Mouse (Mus musculus) spleen, adult 2 months (tissue): ENCODE results near the gene 1700123K08Rik. TPM values are rescaled to one million over a fixed set of nuclear protein-coding genes. Genes with fewer than 3 reads are reported as not detected.
A peak's percentile ranks its signal among the peaks of the same experiment; 100 is the strongest.
"Not testable (repeated sequence)": the region's sequence is repeated elsewhere in the genome, so short reads cannot be mapped to it uniquely, and the experiment has no call there.

Source experiments
- DNase-seq, 2 experiments: peaks; one replicate each; pipeline versions ENCODE4 v3.0.0 to v3.0.0-alpha.2; 2012 to 2021; ENCODE audit warnings: low spot score in 2 of 2, low read depth in 1 of 2
- H3K27ac ChIP-seq: fragments of 200-500 bp; 2 replicates; pipeline ENCODE4 v1.5.1; 2012; ENCODE audit warnings: low read length, inconsistent platforms; ENCODE audit not compliant: insufficient read depth
- H3K27me3 ChIP-seq: fragments of 200-500 bp; 2 replicates; pipeline ENCODE4 v1.6.1; 2012; ENCODE audit warnings: mild to moderate bottlenecking, moderate library complexity, low read length, inconsistent platforms; ENCODE audit not compliant: control insufficient read depth, insufficient read depth
- H3K36me3 ChIP-seq: fragments of 200-500 bp; 2 replicates; pipeline ENCODE4 v1.6.1; 2012; ENCODE audit warnings: mild to moderate bottlenecking, low read length, inconsistent platforms; ENCODE audit not compliant: control insufficient read depth, insufficient read depth
- H3K4me1 ChIP-seq: fragments of 200-500 bp; 2 replicates; pipeline ENCODE4 v1.6.1; 2011; ENCODE audit warnings: inconsistent platforms; ENCODE audit not compliant: control insufficient read depth, insufficient read depth, insufficient read length
- H3K4me3 ChIP-seq: fragments of 200-500 bp; 2 replicates; pipeline ENCODE4 v1.5.1; 2011; ENCODE audit warnings: mild to moderate bottlenecking, inconsistent platforms; ENCODE audit not compliant: insufficient read depth, insufficient read length; ENCODE audit errors: extremely low read depth
- CTCF ChIP-seq: fragments of 200-500 bp; IDR thresholded peaks from 2 replicates; pipeline ENCODE4 v1.5.1; 2011; ENCODE audit warnings: mild to moderate bottlenecking, inconsistent platforms; ENCODE audit not compliant: insufficient read depth, insufficient read length, insufficient replicate concordance; ENCODE audit errors: extremely low read depth
- POLR2A ChIP-seq: fragments of 200-500 bp; IDR thresholded peaks from 2 replicates; pipeline ENCODE4 v1.6.1; 2011; ENCODE audit warnings: low read depth, low read length, inconsistent platforms
- WGBS: fragments of 180-500 bp; shearing (Covaris S2); methylation state at CpG from one replicate; pipeline ENCODE4 v1.1.7; 2018; 5-methylcytosine and 5-hydroxymethylcytosine counted together
- polyA plus RNA-seq: library from polyadenylated mRNA; depleted of rRNA; stranded (reverse); fragments of >200 nt; gene quantifications from 2 replicates; pipeline ENCODE4 v1.2.3, GENCODE M21; 2012; rRNA removed

The 1700123K08Rik gene
- polyA plus RNA-seq, result not detected in 2 replicates

GRCm38 (mm10) chr5:138564612-138565011, at the start of gene 1700123K08Rik:
TSS of gene 1700123K08Rik (minus strand) at chr5:138564712.
- WGBS, result 75% methylated on average over 2 of the region's 2 CpGs
- not testable (repeated sequence) for DNase-seq, H3K4me3 ChIP-seq, H3K27ac ChIP-seq, H3K36me3 ChIP-seq, H3K27me3 ChIP-seq, H3K4me1 ChIP-seq

- no peak for DNase-seq
- no peaks in the 10 kb centered on the region for H3K27me3 ChIP-seq
- TF ChIP-seq CTCF (no peak), POLR2A (no peak)
- H3K4me1 ChIP-seq, result no peaks in the 10 kb centered on the region
- no peaks in the 10 kb centered on the region for H3K36me3 ChIP-seq
- no peak overlapping the region for H3K4me3 ChIP-seq
- 85% methylated on average over 6 of the region's 6 CpGs for WGBS
- no peak overlapping the region for H3K27ac ChIP-seq
Measured at GRCm38 (mm10) chr5:138587396-138587795, 22.9 kb upstream of the 1700123K08Rik start.

GRCm38 (mm10) chr5:138571623-138572022, 7.1 kb upstream of the 1700123K08Rik start:
- no peaks in the 10 kb centered on the region for H3K27me3 ChIP-seq
- no peaks in the 10 kb centered on the region for H3K4me1 ChIP-seq
- 50% methylated on average over 4 of the region's 4 CpGs for WGBS
- peak in 1 of 2 experiments; percentile 8 for DNase-seq
- no peak overlapping the region for H3K27ac ChIP-seq
- TF ChIP-seq CTCF, result no peak
- no peak for TF ChIP-seq POLR2A
- H3K36me3 ChIP-seq, result no peaks in the 10 kb centered on the region
- H3K4me3 ChIP-seq, result no peak overlapping the region

DNA sequence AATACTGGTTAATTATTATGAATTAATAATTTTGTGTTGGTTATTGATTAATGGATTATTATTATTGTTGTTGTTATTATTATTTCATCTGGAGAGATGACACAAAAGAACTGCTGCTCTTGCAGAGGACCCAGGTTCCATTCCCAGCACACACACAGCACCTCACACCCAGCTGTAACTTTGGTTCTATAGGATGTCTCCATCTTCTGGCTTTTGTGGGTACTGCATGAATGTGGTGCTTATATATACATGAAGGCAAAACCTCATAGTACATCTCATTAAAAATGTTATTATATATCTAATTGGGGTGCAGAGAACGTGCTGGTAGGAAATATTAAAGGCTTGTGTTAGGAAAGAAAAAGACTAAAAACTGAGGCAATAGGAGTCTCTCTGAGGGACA, 11.8 kb downstream of the 1700123K08Rik start:
- Histone ChIP-seq H3K27ac (no peak overlapping the region), H3K4me3 (no peak overlapping the region), H3K27me3 (no peaks in the 10 kb centered on the region), H3K36me3 (no peaks in the 10 kb centered on the region), H3K4me1 (no peaks in the 10 kb centered on the region)
- WGBS, result 45% methylated on average over 1 of the region's 1 CpGs
- DNase-seq, result no peak
- TF ChIP-seq CTCF, result no peak

GRCm38 (mm10) chr5:138532491-138532890, 32.0 kb downstream of the 1700123K08Rik start:
- Histone ChIP-seq H3K27me3 (no peaks in the 10 kb centered on the region), H3K4me3 (no peak overlapping the region), H3K27ac (no peak overlapping the region), H3K36me3 (no peaks in the 10 kb centered on the region), H3K4me1 (no peaks in the 10 kb centered on the region)
- 83% methylated on average over 1 of the region's 1 CpGs for WGBS
- no peak for TF ChIP-seq POLR2A
- no peak for TF ChIP-seq CTCF
- DNase-seq, result no peak

Other genes starting within 250 kb of the 1700123K08Rik start
- gene Pvrig, start 222.8 kb downstream of the 1700123K08Rik start, polyA plus RNA-seq, result 3.5 and 5.2 TPM in 2 replicates
- gene Zfp157, start 123.2 kb downstream of the 1700123K08Rik start, polyA plus RNA-seq, result 2.6 and 3.9 TPM in 2 replicates
- gene Zfp68, start 55.0 kb upstream of the 1700123K08Rik start, polyA plus RNA-seq, result 3.2 and 3.3 TPM in 2 replicates
- gene A430033K04Rik, start 58.1 kb upstream of the 1700123K08Rik start, polyA plus RNA-seq, result 0.83 and 0.95 TPM in 2 replicates
- gene Fam20c, start 189.8 kb upstream of the 1700123K08Rik start, polyA plus RNA-seq, result 6.5 and 8.7 TPM in 2 replicates